Mouse (Mus musculus) embryonic facial prominence, embryonic 15.5 days (tissue): ENCODE measurements around the gene Olfr317. TPM values are rescaled to one million over a fixed set of nuclear protein-coding genes. Genes with fewer than 3 reads are reported as not detected.
"Not testable (repeated sequence)": the region's sequence is repeated elsewhere in the genome, so short reads cannot be mapped to it uniquely, and the experiment has no call there.

ENCODE experiments used
- ATAC-seq: fragments of 200-750 bp; cut with Nextera tagmentation; 2 replicates; pipeline ENCODE4 v1.8.0; 2017; ENCODE audit warnings: low read depth, moderate TSS enrichment; ENCODE audit not compliant: insufficient number of reproducible peaks, low FRiP score, low TSS enrichment
- H3K27ac ChIP-seq: fragments of 300-500 bp; sonication (generic); replicated peaks from 2 replicates; pipeline ENCODE4 v1.5.1; 2015; ENCODE audit warnings: mild to moderate bottlenecking, inconsistent platforms
- H3K27me3 ChIP-seq: fragments of 300-500 bp; sonication (generic); 2 replicates; pipeline ENCODE4 v1.6.1; 2015; ENCODE audit warnings: inconsistent platforms
- H3K36me3 ChIP-seq: fragments of 300-500 bp; sonication (generic); 2 replicates; pipeline ENCODE4 v1.6.1; 2015; ENCODE audit warnings: mild to moderate bottlenecking, inconsistent platforms
- H3K4me1 ChIP-seq: fragments of 300-500 bp; sonication (generic); 2 replicates; pipeline ENCODE4 v1.6.1; 2015; ENCODE audit warnings: inconsistent platforms
- H3K4me2 ChIP-seq: fragments of 300-500 bp; sonication (generic); replicated peaks from 2 replicates; pipeline ENCODE4 v1.6.1; 2015; ENCODE audit warnings: mild to moderate bottlenecking, inconsistent platforms
- H3K4me3 ChIP-seq: fragments of 300-500 bp; sonication (generic); replicated peaks from 2 replicates; pipeline ENCODE4 v1.5.1; 2015; ENCODE audit warnings: mild to moderate bottlenecking, inconsistent platforms
- H3K9ac ChIP-seq: fragments of 300-500 bp; sonication (generic); 2 replicates; pipeline ENCODE4 v1.6.1; 2015; ENCODE audit warnings: inconsistent platforms
- H3K9me3 ChIP-seq: fragments of 300-500 bp; sonication (generic); replicated peaks from 2 replicates; pipeline ENCODE4 v1.6.1; 2016; ENCODE audit warnings: inconsistent platforms
- WGBS: fragments of 180-500 bp; shearing (Covaris S2); methylation state at CpG from one replicate; pipeline ENCODE4 v1.1.7; 2015; 5-methylcytosine and 5-hydroxymethylcytosine counted together
- polyA plus RNA-seq: library from polyadenylated mRNA; unstranded; fragments of >200 nt; fragmentation: Nextera tagmentation; extraction: Ambion mirVana; gene quantifications from 2 replicates; pipeline ENCODE4 v1.2.1, GENCODE M21; 2015

The Olfr317 gene
- polyA plus RNA-seq, 1 experiment from 2014 or later, result 0.11 TPM

DNA sequence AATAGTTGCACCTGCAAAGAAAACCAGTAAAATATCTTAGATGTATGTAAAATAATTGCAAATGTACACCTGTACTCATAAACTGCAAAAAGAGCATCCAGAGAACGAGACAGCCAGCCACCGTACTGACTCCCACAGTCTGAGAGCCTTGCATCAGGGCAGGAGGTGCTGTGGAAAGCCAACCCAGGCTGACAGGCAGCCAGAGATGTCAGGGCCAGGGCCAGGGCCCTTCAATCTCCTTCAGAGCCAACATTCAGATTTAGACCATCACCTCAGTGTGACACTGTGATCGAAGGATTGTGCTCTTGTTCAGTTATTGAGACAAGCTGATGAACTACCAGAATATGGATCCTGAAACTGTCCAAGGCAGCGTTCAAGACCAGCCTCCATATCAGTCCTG is 19.3 kb downstream of the Olfr317 start:
- Histone ChIP-seq H3K4me3 (no peak overlapping the region), H3K27me3 (no peaks in the 10 kb centered on the region), H3K4me1 (no peaks in the 10 kb centered on the region), H3K36me3 (no peaks in the 10 kb centered on the region), H3K4me2 (no peak overlapping the region), H3K9ac (no peak overlapping the region), H3K9me3 (no peaks in the 10 kb centered on the region), H3K27ac (no peak overlapping the region)
- WGBS, result 84% methylated on average over 4 of the region's 4 CpGs
- no peak for ATAC-seq

DNA sequence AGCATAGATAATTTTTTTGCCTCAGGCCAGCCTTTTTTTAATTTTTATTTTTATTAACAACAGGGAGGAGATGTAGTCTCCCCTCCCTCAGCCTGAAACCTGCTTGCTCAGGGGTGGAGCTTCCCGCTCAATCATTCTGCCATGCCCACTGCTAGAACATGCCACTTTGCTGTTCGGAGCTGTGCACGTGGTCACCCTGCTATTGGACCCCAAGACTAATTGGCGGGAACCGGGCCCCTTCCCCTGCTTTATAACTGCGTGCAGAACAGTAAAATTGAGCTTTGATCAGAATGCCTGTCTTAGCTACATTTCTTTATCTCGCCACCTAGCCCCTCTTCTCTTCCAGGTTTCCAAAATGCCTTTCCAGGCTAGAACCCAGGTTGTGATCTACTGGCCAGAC is 21.3 kb downstream of the Olfr317 start:
- H3K4me1 ChIP-seq, H3K9me3 ChIP-seq, H3K27me3 ChIP-seq, H3K4me2 ChIP-seq, ATAC-seq, H3K4me3 ChIP-seq, H3K27ac ChIP-seq, H3K36me3 ChIP-seq, H3K9ac ChIP-seq: not testable (repeated sequence)
- 85% methylated on average over 7 of the region's 7 CpGs for WGBS

DNA sequence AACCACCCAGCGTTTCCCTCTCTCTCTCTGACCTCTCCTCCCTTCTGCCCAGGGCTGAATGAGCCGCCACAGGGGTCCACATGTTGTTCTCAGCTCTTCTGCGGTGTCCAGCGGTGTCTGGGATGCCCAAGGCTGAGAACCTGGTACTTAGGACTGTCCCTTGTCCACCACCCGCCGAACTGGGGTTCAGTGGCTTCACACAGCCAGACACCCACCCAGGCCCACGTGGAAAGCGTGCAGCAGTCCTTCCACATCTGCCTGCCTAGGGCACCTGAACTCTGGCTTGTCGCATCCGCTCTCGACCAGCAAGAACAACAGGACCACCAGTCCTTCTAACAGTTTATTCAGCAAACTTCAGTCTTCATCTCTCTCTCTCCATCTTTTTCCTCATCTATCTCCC is 29.9 kb downstream of the Olfr317 start:
- Histone ChIP-seq H3K4me1 (no peaks in the 10 kb centered on the region), H3K4me2 (no peak overlapping the region), H3K9me3 (no peaks in the 10 kb centered on the region), H3K9ac (no peak overlapping the region), H3K4me3 (no peak overlapping the region), H3K27me3 (no peaks in the 10 kb centered on the region), H3K27ac (no peak overlapping the region), H3K36me3 (no peaks in the 10 kb centered on the region)
- ATAC-seq, result no peak
- 77% methylated on average over 11 of the region's 11 CpGs for WGBS

DNA sequence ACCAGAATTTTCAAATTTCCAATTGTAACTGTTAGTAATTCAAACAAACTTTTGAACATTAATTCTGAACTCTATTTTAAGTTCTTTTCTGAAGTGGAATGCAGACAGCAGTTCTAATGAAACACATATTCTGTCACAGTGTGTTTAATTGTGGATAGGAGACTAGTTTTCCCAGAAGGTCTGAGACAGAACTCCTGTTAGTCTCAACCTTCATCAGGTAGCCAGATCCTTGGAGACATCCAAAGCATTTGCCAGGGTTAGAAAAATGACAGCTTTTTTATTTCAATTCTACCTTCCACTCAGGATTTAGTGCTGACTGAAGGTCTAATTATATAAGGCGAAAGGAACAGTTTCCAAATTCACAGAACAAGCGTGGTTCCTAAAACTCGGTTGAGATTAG is 40.1 kb downstream of the Olfr317 start, which contains the start of gene Olfr319:
Gene Olfr319 (plus strand): TSS at position 301 of the 400 bp plus-strand sequence.
- Histone ChIP-seq H3K9ac (no peak within 1 kb of the TSS), H3K4me3 (no peak within 1 kb of the TSS), H3K36me3 (no peaks in the 10 kb centered on the region), H3K9me3 (no peaks in the 10 kb centered on the region), H3K27me3 (no peaks in the 10 kb centered on the region), H3K27ac (no peak within 1 kb of the TSS), H3K4me2 (no peak within 1 kb of the TSS), H3K4me1 (no peaks in the 10 kb centered on the region)
- WGBS, result 81% methylated on average over 3 of the region's 3 CpGs
- no peak for ATAC-seq

Other genes with a start within 250 kb of the Olfr317 start
- 0.11 and 0.31 TPM in 2 replicates for gene Olfr332, start 246.7 kb downstream of the Olfr317 start, polyA plus RNA-seq
- gene Olfr331, start 236.6 kb downstream of the Olfr317 start, polyA plus RNA-seq, result not detected in 2 replicates
- 0.14 and 0.36 TPM in 2 replicates for gene Olfr330, start 204.4 kb downstream of the Olfr317 start, polyA plus RNA-seq
- 0.16 TPM in 1 of 2 replicates, not detected in the other for gene Olfr329-ps, start 192.8 kb downstream of the Olfr317 start, polyA plus RNA-seq
- 0.08 TPM in 1 of 2 replicates, not detected in the other for gene Olfr328, start 183.6 kb downstream of the Olfr317 start, polyA plus RNA-seq
- 0.12 TPM in 1 of 2 replicates, not detected in the other for gene Olfr224, start 168.7 kb downstream of the Olfr317 start, polyA plus RNA-seq
- gene Olfr325, start 161.5 kb downstream of the Olfr317 start, polyA plus RNA-seq, result not detected in 2 replicates
- gene Olfr324, start 144.1 kb downstream of the Olfr317 start, polyA plus RNA-seq, result not detected in 2 replicates
- not detected in 2 replicates for gene 2210407C18Rik, start 123.1 kb downstream of the Olfr317 start, polyA plus RNA-seq
- gene Olfr323, start 108.7 kb downstream of the Olfr317 start, polyA plus RNA-seq, result 0.12 and 0.16 TPM in 2 replicates
- gene Trim58, start 98.7 kb downstream of the Olfr317 start, polyA plus RNA-seq, result 0.08 TPM in 1 of 2 replicates, not detected in the other
- gene Olfr322, start 80.4 kb downstream of the Olfr317 start, polyA plus RNA-seq, result 0.11 TPM in 1 of 2 replicates, not detected in the other
- gene Olfr320, start 58.1 kb downstream of the Olfr317 start, polyA plus RNA-seq, result not detected in 2 replicates
- not detected in 2 replicates for gene Olfr319, start 40.0 kb downstream of the Olfr317 start, polyA plus RNA-seq
- gene Olfr318, start 15.2 kb downstream of the Olfr317 start, polyA plus RNA-seq, result not detected in 2 replicates
- gene Olfr316, start 13.5 kb upstream of the Olfr317 start, polyA plus RNA-seq, result 0.16 TPM in 1 of 2 replicates, not detected in the other
- not detected in 2 replicates for gene Olfr315, start 34.0 kb upstream of the Olfr317 start, polyA plus RNA-seq
- not detected in 2 replicates for gene Olfr314, start 43.7 kb upstream of the Olfr317 start, polyA plus RNA-seq
- gene Fam183b, start 62.7 kb upstream of the Olfr317 start, polyA plus RNA-seq, result 8.8 and 13.1 TPM in 2 replicates
- gene Olfr313, start 75.8 kb upstream of the Olfr317 start, polyA plus RNA-seq, result 0.08 TPM in 1 of 2 replicates, not detected in the other
- gene Olfr312, start 90.0 kb upstream of the Olfr317 start, polyA plus RNA-seq, result not detected in 2 replicates
- not detected in 2 replicates for gene Olfr311, start 100.0 kb upstream of the Olfr317 start, polyA plus RNA-seq
- 7.3 and 10.0 TPM in 2 replicates for gene Gm12258, start 107.9 kb upstream of the Olfr317 start, polyA plus RNA-seq
- 7.1 and 7.2 TPM in 2 replicates for gene 2810021J22Rik, start 128.0 kb upstream of the Olfr317 start, polyA plus RNA-seq
- gene Zfp39, start 165.0 kb upstream of the Olfr317 start, polyA plus RNA-seq, result 6.7 and 8.0 TPM in 2 replicates
- not detected in 2 replicates for gene Btnl10, start 178.7 kb upstream of the Olfr317 start, polyA plus RNA-seq
- 243 and 249 TPM in 2 replicates for gene Rnf187, start 199.7 kb upstream of the Olfr317 start, polyA plus RNA-seq
- gene Hist3h2ba, start 209.7 kb upstream of the Olfr317 start, polyA plus RNA-seq, result 43.6 and 55.8 TPM in 2 replicates
- gene Hist3h2a, start 215.5 kb upstream of the Olfr317 start, polyA plus RNA-seq, result 37.0 and 38.3 TPM in 2 replicates
- 0.42 and 0.59 TPM in 2 replicates for gene Trim17, start 215.5 kb upstream of the Olfr317 start, polyA plus RNA-seq
- 23.3 and 24.1 TPM in 2 replicates for gene Trim11, start 238.9 kb upstream of the Olfr317 start, polyA plus RNA-seq